Mouse (Mus musculus) adrenal gland, adult 18-20 months (tissue): ENCODE data around the gene Dlg1. TPM values are rescaled to one million over a fixed set of nuclear protein-coding genes. Genes with fewer than 3 reads are reported as not detected.

Experiments
- DNase-seq, 2 experiments: peaks; one replicate each; pipeline ENCODE4 v3.0.0; 2021 to 2022; ENCODE audit warnings: low spot score in 2 of 2
- total RNA-seq, 2 experiments: library from RNA; stranded (reverse); gene quantifications; 1 replicate in 1 of 2; 2 replicates in 1 of 2; pipeline ENCODE4 v1.2.3; 2021

Dlg1 gene
- total RNA-seq, 2 experiments from 2014 or later: 80.1 to 117 TPM

DNA sequence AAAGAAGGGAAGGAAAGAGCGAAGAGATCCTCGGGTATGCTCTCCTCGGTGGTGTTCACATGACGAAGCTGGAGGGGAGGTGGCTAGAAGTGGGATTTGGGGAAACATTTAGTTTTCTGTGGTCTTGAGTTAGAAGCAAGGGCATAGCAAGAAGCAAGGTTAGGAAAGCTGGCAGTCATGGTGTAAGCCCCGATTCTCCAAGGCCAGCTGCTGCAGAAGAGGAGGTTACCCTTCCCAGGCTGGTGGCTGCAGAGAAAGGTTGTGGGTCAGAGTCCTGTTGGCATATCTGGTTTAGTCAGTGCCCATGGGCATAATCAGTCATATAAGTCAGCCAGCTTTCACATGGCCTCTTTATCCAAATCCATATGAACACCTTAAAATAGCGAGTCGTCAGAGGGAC, 9.2 kb upstream of the Dlg1 start:
- DNase-seq: no peak

DNA sequence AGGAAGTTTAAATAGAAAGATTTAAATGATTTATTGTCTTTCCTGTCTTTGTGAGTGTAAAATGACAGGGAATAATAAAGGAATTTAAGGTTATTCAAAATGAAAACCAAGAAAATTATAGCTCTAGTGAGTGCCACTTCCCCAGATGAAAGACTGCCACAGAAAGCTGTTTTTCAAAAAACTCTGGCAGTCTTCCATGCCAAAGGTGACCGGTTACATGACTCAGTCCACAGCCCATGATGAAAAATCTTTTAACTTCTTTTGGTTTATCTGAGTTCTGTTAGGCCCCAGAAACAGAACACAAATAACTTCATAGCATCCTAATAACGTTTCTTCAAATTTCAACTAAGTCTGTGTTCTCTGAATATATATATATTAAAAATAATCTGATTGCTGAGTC, 7.7 kb upstream of the Dlg1 start:
- DNase-seq: no peak

DNA sequence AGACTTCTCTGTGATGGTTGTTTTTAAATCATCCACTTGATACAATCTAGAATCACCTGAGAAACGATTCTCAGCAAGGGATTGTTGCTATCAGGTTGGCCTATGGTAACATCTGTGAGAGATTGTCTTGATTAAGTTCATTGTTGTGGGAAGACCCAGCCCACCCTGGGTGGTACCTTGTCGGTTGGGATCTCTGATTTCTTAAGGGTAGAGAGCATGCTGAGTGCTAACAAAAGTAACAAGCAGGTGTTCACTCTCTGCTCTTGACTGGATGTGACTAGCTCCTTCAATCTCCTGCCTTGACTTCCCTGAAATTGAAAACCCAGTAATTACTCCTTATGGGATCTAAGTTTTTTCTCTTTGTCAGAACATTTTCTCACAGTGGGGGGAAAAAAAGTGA, 5.7 kb upstream of the Dlg1 start:
- no peak for DNase-seq

DNA sequence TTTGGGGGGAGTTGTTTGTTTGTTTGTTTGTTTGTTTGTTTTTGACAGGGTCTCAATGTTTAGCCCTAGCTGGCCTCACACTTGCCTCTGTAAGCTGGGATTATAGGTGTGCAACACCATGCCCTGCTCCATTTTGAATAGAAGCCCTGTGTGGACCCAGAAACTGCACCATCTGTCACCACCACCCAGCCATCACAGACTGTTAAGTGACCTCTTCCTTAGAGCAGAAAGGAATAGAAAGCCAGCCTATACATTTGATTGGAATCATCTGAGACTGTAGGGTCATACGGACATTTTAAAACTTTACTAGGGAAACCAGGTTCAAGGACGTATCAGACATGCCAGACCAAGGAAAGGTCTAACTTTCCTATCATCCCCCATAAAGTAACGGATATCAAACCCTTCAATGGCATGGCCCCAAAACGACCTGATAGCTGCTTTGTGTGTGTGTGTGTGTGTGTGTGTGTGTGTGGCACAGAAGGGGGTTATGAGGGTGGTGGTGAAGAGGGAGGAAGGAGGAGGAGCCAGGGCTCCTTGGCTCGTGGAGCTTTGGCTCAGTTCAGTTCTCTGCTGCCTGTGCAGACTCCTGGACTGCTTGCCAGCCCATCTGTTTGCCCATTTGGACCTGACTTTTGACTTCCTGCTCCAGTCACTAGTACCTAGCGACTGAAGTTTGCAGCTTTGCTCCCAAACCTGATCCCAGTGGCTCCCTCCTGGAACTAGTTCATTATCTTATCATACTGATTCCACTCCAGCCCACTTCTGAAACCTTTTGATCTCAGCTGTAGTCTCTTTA, 4.5 kb upstream of the Dlg1 start:
- DNase-seq: no peak

DNA sequence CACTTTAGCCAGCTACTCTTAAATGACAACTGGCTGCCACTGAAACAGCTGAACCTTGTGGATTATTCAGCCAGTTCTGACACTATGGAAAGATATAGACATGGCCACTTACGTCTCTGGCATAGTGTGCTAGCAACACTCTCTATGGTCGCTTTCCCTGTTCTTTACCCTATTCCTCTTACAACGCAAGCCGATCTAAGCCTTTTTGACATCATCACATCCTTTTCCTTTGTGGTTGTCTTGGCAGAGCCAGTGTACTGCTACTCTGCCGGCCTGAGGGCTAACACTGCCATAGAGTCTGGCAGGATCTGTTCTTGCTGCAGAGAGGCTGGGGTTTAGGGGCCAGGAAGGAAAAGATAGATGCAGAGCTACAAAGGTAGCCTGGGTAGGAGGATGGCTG, 3.8 kb upstream of the Dlg1 start:
- DNase-seq: no peak

DNA sequence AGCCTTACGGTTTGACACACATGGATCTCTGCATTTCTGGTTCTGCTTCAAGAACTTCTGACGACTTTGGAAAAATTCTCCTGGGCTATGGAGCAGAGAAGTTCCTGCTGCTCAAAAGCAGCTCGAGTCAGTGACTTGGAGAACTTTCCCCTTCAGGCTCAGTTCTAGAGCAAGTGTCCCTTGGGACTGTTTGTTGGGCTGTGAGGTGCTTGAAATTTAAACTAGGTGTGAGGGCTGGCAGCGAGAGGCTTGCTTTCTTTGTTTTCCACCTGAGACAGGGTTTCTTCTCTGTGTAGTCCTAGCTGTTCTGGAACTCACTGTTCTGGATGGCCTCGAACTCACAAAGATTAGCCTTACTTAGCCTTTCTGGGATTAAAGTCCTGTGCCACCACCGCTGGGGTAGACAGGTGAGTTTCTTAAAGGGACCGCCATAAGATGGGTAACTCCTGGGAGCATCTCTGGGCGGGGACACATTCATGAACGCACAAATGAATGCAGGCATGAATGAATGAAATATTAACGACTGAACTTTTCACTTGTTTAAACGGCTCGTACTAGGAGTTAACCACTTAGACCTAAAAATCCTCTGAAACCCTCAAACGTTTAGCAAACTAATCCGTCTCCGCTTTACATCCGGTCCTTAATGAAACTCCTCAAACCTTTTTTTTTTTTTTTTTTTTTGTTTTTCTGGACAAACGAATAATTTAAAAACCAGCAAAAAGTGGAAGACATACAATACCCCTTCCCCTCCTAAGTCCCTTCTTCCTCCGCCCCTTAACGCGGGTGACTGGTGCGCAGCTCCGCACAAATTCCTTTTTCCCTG, 476 bp upstream of the Dlg1 start:
- no peak for DNase-seq

DNA sequence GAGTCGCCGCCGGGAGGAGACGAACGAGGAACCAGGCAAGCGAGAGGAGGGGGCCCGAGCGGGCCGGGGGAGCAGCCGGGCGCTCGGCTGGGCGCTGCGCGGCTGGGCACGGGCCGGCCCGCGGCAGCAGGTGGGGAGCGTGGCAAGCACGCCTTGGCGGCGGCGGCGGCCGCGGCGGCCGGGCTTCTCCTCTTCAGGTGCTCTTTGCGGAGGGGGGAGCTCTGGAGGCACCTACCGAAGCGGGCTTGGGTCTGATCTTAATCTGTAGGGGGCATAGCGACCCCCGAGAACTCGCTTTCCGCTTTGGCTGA, 999 bp downstream of the Dlg1 start:
- DNase-seq: no peak

DNA sequence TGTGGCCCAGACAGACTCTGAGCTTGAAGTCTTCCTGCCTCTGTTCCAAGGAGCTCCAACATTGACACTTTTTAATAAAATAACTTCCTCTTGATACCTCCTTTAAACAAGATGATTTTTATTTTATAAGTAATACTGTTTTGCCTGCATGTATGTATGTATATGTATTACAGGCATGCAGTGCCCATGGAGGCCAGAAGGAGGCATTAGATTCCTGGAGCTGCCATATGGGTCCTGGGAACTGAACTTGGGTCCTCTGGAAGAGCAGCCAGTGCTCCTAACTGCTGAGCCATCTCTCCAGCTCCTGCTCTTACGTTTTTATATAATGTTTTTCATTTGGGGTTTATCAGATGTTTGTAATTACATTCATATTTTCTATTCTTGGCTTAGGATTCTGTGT, 9.0 kb downstream of the Dlg1 start:
- DNase-seq: no peak

DNA sequence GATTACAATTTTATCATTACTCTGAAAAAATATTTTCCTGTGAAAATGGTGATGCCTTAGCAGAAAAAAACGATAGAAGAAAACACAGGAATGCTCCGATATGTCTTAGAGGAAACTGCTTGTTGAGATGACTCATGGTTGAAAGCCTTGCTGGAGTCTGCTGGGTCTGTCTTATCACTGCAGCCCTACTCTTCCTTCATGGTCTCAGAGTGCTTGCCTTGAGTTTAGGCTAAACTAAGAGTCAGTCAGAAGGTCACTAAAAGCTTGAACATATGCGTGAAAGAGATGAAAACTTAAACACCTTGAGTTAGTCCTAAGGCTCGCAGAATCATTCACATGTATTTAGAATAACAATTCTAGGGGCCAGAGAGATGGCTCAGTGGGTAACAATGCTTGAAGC, 14.2 kb downstream of the Dlg1 start:
- DNase-seq: no peak

DNA sequence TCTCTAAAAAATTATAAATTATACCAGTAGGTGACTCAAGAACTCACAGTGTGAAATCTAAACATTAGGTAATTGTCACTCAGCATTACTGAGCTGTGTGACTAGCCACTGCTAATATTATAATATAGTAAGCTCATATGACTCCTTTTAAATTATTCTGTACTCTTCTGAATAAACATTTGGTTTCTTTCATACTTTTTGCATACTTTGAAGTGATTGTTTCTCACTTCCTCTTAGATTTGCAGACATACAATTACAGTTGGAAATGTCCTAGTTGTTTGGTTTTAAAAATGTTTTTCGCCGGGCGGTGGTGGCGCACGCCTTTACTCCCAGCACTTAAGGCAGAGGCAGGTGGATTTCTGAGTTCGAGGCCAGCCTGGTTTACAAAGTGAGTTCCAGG, 19.0 kb downstream of the Dlg1 start:
- DNase-seq: no peak

DNA sequence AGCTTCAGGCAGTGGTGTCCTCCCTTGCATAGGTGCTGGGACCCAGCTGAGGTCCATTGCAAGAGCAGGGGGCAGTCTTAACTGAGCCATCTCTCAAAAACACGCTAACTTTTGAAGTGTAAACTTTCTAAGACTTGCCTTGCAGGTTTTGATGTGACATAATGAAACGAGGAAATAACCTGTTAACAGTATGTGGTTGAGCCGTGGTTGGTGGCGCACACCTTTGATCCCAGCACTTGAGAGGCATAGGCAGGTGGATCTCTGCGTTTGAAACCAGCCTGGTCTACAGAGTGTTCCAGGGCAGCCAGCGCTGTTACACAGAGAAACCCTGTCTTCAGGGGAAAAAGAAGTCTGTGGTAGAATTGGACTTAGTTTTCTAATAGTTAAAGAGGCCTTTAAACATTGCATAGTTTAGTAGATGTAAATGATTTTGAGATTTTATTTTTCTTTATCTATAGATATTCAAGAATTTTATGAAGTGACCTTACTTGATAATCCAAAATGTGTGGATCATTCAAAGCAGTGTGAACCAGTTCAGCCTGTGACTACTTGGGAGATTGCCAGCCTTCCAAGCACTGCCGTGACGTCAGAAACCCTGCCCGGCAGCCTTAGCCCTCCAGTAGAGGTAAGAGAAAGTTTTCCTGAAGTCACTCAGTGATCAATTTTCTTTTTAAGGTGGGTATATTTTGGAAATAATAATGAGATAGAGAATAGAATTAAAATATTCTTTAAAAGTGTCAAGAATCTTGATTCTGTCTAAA, 20.6 kb downstream of the Dlg1 start:
- no peak for DNase-seq

DNA sequence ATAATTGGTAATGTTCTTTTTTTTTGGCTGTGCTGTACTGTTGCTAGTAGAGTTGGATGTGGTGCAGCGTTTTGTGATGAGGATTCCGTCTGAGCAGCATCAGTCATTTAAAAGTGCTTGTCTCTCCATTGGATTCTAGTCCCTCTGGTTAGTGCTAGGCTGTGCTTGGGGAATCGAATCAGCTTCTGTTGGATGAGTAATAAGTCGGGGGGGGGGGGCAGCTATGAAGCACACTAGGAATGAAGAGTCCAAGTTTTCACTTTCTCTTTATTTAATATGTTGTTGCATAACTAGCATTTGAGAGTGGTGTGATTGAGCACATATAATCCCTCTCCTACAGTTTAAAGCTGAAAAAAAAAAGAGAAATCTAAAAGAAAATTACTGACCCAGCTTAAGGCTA, 21.5 kb downstream of the Dlg1 start:
- DNase-seq: no peak

DNA sequence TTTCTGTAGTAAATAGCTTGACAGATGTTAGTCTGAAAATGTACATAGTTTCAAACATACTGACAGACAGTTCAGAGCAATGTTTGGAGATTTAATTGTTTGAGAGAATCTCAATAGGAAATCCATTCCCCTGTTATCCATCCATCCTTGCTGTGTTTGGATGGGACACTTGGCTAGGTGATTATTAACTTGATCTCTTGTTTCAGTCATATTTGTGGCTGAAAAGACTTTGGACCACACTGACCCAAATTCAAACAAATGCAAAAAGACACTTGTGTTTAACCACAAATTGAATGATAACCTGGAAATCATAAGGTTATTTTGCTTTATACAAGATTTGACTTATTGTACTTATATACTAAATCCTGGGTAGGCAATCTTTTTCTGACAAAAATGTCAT, 24.5 kb downstream of the Dlg1 start:
- DNase-seq: no peak

DNA sequence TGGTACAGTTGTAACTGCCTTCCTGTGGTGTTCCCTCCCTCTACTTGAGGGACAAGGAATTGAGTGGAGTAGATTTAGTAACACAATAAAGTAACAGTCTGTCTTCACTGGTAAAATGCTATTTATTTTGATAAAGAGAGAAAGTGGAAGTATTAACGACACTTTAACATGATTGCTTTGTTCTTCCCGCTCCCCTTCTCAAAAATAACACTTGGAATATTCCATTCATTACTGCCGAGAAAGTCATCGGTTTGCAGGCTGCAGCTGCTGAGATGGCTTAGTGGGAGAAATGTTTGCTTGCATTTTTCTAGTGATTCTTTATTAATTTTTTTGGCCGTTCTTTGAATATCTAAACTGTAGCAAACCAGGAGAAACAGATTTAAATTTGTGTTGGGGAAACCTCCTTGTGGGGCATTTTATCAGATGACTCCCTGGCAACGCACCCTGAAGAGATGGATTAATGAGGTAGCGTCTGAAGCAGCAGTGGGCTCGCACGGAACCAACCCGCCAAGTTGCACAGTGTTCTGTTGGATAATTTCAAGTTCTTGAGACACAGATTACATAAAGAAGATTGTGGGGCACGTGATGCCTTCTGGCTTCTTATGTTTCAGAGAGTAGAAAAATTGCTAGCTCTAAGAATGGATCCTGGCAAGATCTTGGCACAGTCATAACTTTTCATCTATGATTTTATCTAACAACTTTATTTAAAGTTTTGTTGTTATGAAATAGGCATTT, 32.2 kb downstream of the Dlg1 start:
- DNase-seq: no peak

DNA sequence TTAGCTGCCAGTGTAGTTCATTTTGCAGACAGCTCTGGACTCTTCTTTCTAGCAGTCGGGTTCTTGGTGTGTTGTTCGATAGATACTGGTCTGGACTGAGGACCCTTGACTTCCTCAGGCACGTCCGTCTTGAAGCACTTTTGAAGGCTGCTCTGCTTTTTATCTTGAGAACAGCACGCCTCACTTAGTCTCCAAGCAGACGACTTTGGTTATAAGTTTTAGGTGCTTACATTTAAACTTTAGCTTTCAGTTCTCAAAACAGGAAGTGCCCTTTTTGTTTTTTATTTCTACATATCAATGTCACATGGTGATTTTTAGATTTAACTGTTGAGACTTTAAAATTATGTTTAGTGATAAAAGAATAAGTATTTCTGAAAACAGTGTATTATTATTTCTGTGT, 33.1 kb downstream of the Dlg1 start:
- DNase-seq: no peak

DNA sequence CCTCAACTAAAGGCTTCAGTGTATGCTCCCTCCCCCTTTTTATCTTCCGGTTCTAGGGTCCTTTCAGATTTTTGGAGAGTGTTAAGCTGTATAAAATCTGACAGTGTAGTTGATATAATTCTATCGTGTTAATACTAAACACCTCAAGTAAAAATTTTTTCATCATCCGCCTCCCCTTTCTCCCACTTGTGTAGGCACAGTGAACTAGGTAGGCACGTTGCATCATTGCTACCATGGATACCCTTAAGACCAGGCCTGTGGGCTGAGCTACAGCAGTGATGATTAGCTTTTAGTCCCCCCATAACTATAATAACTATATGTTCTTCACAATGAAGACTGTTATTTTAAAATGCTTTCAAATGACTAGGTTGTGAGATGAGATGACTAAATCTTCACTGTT, 34.1 kb downstream of the Dlg1 start:
- no peak for DNase-seq

DNA sequence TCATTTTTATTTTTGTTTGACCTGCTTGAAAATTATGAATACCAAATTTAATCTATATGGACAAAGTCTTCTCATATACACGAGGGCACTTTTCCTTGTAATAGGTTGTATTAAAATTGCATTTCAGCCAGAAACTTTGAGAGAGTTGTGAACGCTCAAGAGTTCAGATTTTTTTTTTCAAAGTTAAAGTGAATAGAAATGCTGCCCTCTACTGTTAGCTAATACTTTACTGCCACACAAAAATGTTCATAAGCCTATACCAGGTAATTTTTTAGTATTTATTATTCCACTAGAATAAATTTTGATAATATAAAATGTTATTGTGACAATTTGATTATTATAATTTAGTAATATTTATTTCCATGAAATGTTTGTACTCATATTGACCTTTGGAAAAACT, 42.0 kb downstream of the Dlg1 start:
- DNase-seq: no peak

DNA sequence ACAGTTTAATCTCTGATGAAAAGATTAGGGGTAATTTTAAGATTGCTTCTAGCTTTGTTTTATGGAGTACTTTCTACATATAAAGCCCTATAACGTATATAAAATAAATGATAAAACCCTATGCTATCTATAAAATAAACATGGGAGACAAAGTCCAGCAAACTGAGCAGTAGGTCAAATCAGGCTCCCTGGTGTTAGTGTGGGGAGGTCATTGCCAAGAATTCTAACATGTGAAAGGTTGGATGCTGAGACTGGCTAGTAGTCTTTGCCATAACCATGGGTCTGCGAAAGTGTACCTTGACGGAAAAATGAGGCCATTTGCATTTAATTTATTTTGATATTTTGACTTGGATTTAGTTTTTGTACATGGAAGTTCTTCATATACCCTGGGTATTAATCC, 42.7 kb downstream of the Dlg1 start:
- DNase-seq: no peak

DNA sequence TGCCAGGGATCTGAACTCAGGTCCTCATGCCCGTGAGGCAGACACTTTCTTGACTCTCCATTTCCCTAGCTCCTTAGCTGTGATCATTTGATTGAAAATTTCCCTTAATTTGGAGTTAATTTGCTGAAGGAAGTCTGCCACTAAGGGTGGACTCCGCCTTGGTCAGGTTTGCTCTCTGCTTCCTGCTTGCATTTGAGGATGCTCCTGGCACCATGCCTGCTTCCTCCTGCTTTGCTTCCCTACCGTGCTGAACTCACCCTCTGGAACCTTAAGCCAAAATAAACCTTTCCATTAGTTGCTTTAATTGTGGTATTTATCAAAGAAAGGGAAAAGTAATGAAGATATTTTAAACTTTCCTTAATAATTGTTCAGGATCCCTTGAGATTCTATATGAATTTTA, 44.1 kb downstream of the Dlg1 start:
- no peak for DNase-seq

DNA sequence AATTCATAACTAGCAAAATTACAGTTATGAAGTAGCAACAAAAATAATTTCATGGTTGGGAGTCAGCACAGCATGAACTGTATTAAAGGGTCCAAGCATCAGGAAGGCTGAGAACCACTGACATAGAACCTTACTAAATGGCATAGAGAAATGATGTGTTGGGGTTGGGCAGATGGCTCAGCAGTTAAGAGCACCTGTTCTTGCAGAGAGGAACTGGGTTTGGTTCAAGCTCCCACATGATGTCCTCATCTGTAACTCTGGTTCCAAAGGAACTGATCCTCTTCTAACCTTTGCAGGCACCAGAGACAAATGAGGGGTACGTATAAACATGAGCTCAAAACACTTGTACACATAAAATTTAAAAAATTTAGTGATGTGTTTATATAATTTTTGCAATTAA, 59.7 kb downstream of the Dlg1 start:
- no peak for DNase-seq

DNA sequence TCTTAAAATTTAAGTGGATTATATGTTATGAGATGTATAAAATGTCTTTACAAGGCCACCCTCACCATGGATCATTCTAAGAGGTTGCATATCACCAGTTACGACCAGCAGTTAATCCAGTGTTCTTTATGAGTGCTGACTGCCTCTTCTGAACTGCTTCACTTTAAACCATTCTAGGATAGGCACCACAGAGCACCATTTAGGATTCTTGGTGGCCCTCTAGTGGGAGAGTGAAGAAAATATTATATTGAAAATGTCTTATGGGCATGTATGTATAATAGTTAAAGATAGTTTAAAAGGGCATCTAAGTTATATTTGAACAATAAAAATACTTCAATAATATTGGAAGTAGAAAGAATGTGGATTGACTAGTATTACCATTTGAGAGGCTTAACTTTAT, 60.9 kb downstream of the Dlg1 start:
- DNase-seq: no peak

DNA sequence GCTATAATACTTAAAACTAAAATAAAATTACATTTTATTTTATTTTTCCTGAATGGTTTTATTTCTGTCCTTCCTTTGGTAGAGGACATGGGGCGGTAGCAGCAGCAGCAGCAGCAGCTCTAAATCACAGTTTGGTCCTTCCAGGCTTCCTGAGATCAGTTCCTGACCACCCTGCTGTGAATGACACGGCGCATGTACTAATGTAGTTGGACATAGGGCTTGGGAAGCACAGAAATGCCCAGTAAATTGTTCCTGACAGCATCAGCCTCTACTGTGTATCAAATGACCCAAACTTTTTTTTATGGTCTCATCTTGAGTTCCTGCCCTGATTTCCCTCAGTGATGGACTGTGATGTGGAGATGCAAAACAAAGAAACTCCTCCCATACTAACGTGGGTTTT, 61.6 kb downstream of the Dlg1 start:
- no peak for DNase-seq
